13 mouse cellular contexts compared by ENCODE assay signal in the genomic region with DNA sequence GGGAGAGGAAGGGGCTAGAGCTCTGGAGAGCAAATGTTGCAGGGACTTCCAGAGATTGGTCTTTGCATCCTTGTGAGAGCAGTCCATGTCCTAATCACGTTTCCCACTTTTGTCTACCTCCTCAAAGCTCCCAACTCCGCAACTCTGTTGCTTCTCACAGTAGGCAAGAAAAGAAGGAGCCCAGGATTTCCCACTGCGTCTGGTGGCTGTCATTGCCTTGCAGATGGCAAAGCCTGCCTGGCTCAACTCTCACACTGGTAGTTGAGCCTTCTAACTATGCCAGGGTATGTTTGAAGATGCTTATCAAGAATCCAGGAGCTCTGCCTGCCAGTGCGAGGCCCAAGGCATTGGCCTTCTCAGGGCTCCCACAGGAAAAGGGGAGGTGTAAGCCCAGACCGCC. TPM values are rescaled to one million over a fixed set of nuclear protein-coding genes. Genes with fewer than 3 reads are reported as not detected.
A peak's percentile ranks its signal among the peaks of the same experiment; 100 is the strongest.
DNase-seq lines count a peak whose midpoint lies in the region; ATAC-seq and TF ChIP-seq lines count a peak whose summit lies in the region.
"Had no signal": no experiment of that assay in that cellular context is flagged by ENCODE, and none has a peak within 500 bp of the region (broad histone marks: within the 10 kb centered on the region; RNA-seq: fewer than 3 reads in every experiment).

No protein-coding gene starts in this region.

- no peak for TF ChIP-seq CTCF in midbrain, postnatal 0 days (IDR thresholded peaks at IDR 0.05)
- TF ChIP-seq CTCF in olfactory bulb, adult 2 months (IDR thresholded peaks at IDR 0.05; ENCODE audit: insufficient read depth, low read depth, low read length), result 0 out of 2 replicates have a peak, but pooled peaks have one; percentile 10

- ATAC-seq in frontal cortex, adult (ENCODE audit: low TSS enrichment), result 0 out of 2 replicates have a peak, but pooled peaks have one; percentile 9
- no peak for ATAC-seq in midbrain, embryonic 13.5 days
- ATAC-seq in midbrain, postnatal 0 days (ENCODE audit: low FRiP score), result no peak
- ATAC-seq in forebrain, embryonic 15.5 days (replicated peaks), result no peak

- H3K9me3 ChIP-seq in midbrain, embryonic 13.5 days, result no peaks in the 10 kb centered on the region
- H3K9me3 ChIP-seq in midbrain, postnatal 0 days (ENCODE audit: low read length), result no peaks in the 10 kb centered on the region
- no peaks in the 10 kb centered on the region for H3K9me3 ChIP-seq in forebrain, embryonic 15.5 days
- H3K9me3 ChIP-seq: limb, embryonic 12.5 days had no signal

- TF ChIP-seq POLR2A in olfactory bulb, adult 2 months (IDR thresholded peaks at IDR 0.05; ENCODE audit: insufficient read depth, low read depth, low read length), result no peak

- no peaks in the 10 kb centered on the region for H3K36me3 ChIP-seq in midbrain, embryonic 13.5 days
- H3K36me3 ChIP-seq in midbrain, postnatal 0 days (ENCODE audit: insufficient read depth, low read length), result no peaks in the 10 kb centered on the region
- no peaks in the 10 kb centered on the region for H3K36me3 ChIP-seq in forebrain, embryonic 15.5 days
- H3K36me3 ChIP-seq: limb, embryonic 12.5 days had no signal

- 14% methylated on average over 5 of the region's 5 CpGs for WGBS in midbrain, embryonic 13.5 days
- 28% methylated on average over 5 of the region's 5 CpGs for WGBS in midbrain, postnatal 0 days
- WGBS in forebrain, embryonic 15.5 days, result 19% methylated on average over 5 of the region's 5 CpGs
- WGBS in olfactory bulb, adult 2 months, result 32% methylated on average over 5 of the region's 5 CpGs

- H3K4me1 ChIP-seq in midbrain, embryonic 13.5 days (replicated peaks), result peaks cover 71% of the 10 kb centered on the region
- peaks cover 22% of the 10 kb centered on the region for H3K4me1 ChIP-seq in midbrain, postnatal 0 days (ENCODE audit: insufficient read depth, low read length)
- peaks cover 69% of the 10 kb centered on the region for H3K4me1 ChIP-seq in forebrain, embryonic 15.5 days
- peaks cover 56% of the 10 kb centered on the region for H3K4me1 ChIP-seq in olfactory bulb, adult 2 months (ENCODE audit: control insufficient read depth, insufficient read depth, low read length)

- H3K9ac ChIP-seq in midbrain, embryonic 13.5 days (replicated peaks), result no peak overlapping the region
- H3K9ac ChIP-seq in midbrain, postnatal 0 days (replicated peaks; ENCODE audit: low read length, poor library complexity, severe bottlenecking), result no peak overlapping the region
- H3K9ac ChIP-seq in forebrain, embryonic 15.5 days (replicated peaks), result no peak overlapping the region
- H3K9ac ChIP-seq: limb, embryonic 12.5 days had no signal

- H3K27ac ChIP-seq in midbrain, embryonic 13.5 days, result peak overlapping the region; percentile 44
- H3K27ac ChIP-seq in midbrain, postnatal 0 days (ENCODE audit: low read depth, low read length), result no peak overlapping the region
- H3K27ac ChIP-seq in forebrain, embryonic 15.5 days (replicated peaks), result peak overlapping the region; percentile 81
- H3K27ac ChIP-seq in olfactory bulb, adult 2 months (ENCODE audit: insufficient read depth, low read depth, low read length), result peak overlapping the region; percentile 79
- H3K27ac ChIP-seq: limb, embryonic 12.5 days; stomach, postnatal 0 days had no signal

- no peak for DNase-seq in frontal cortex, postnatal 36 days (ENCODE audit: low spot score in 2 of 2)
- DNase-seq in midbrain, postnatal 0 days (ENCODE audit: low spot score), result no peak
- DNase-seq in yolk sac, embryonic 10.5 days (ENCODE audit: low spot score), result no peak

- no peak overlapping the region for H3K4me3 ChIP-seq in midbrain, embryonic 13.5 days (replicated peaks)
- H3K4me3 ChIP-seq in midbrain, postnatal 0 days (ENCODE audit: low read depth, low read length), result no peak overlapping the region
- H3K4me3 ChIP-seq in forebrain, embryonic 15.5 days, result no peak overlapping the region
- peak overlapping the region; percentile 5; the same call in 1 of the 2 replicates for H3K4me3 ChIP-seq in olfactory bulb, adult 2 months (ENCODE audit: insufficient read depth, low read depth, low read length)

- H3K4me2 ChIP-seq in midbrain, embryonic 13.5 days (replicated peaks), result 0 out of 2 replicates have a peak overlapping the region, but pooled peaks have one; percentile 92
- no peak overlapping the region for H3K4me2 ChIP-seq in midbrain, postnatal 0 days (ENCODE audit: low read depth, low read length, poor library complexity, severe bottlenecking)
- H3K4me2 ChIP-seq in forebrain, embryonic 15.5 days (replicated peaks), result no peak overlapping the region

- H3K27me3 ChIP-seq in midbrain, embryonic 13.5 days, result peaks cover 19% of the 10 kb centered on the region
- no peaks in the 10 kb centered on the region for H3K27me3 ChIP-seq in midbrain, postnatal 0 days (ENCODE audit: insufficient read depth, low read length)
- H3K27me3 ChIP-seq in forebrain, embryonic 15.5 days, result no peaks in the 10 kb centered on the region

RNA-seq across cellular contexts. Expression of gene Adgrb2, which starts 1.6 kb away (rescaled TPM):
- 7.0 and 11.0 TPM in 2 replicates for polyA plus RNA-seq in midbrain, embryonic 13.5 days (2015; fragmentation: Nextera tagmentation; extraction: Ambion mirVana)
- 293 and 312 TPM in 2 replicates for total RNA-seq in midbrain, postnatal 0 days (2014; rRNA removed)
- 17.4 and 17.9 TPM in 2 replicates for polyA plus RNA-seq in midbrain, postnatal 0 days (2015; fragmentation: Nextera tagmentation; extraction: Ambion mirVana)
- 12.9 and 13.2 TPM in 2 replicates for polyA plus RNA-seq in forebrain, embryonic 15.5 days (2015; fragmentation: Nextera tagmentation; extraction: Ambion mirVana)
- polyA plus RNA-seq in olfactory bulb, adult 2 months (2012; ENCODE audit: insufficient read depth, insufficient read length, low replicate concordance, missing spikeins), result not detected in 2 replicates
- polyA plus RNA-seq: liver, embryonic 16.5 days had no signal

RNA-seq across cellular contexts. Expression of gene Spocd1, which starts 54.0 kb away (rescaled TPM):
- not detected in 2 replicates for polyA plus RNA-seq in midbrain, embryonic 13.5 days (2015; fragmentation: Nextera tagmentation; extraction: Ambion mirVana)
- total RNA-seq in midbrain, postnatal 0 days (2014; rRNA removed), result not detected in 2 replicates
- polyA plus RNA-seq in midbrain, postnatal 0 days (2015; fragmentation: Nextera tagmentation; extraction: Ambion mirVana), result 0.09 and 0.27 TPM in 2 replicates
- not detected in 2 replicates for polyA plus RNA-seq in forebrain, embryonic 15.5 days (2015; fragmentation: Nextera tagmentation; extraction: Ambion mirVana)
- not detected in 2 replicates for polyA plus RNA-seq in olfactory bulb, adult 2 months (2012; ENCODE audit: insufficient read depth, insufficient read length, low replicate concordance, missing spikeins)
- total RNA-seq: gastrocnemius, postnatal 14 days had no signal
- polyA plus RNA-seq: embryonic facial prominence, embryonic 11.5 days; limb, embryonic 12.5 days; liver, embryonic 16.5 days; neural tube, embryonic 11.5 days; stomach, postnatal 0 days had no signal
